Mouse (Mus musculus) myocyte (in vitro differentiated cells): Measurements from ENCODE around the gene Ndufa10.

Experiments used
- CEBPB ChIP-seq: IDR thresholded peaks from 2 replicates; pipeline ENCODE4 v1.6.1; 2011; ENCODE audit warnings: mild to moderate bottlenecking, moderate library complexity; ENCODE audit not compliant: poor library complexity, insufficient read depth, severe bottlenecking
- E2F4 ChIP-seq: IDR thresholded peaks from one replicate; pipeline ENCODE4 v1.6.1; 2011; ENCODE audit warnings: mild to moderate bottlenecking, control low read depth, moderate library complexity; ENCODE audit not compliant: insufficient read depth
- MAX ChIP-seq: IDR thresholded peaks from one replicate; pipeline ENCODE4 v1.6.1; 2011; ENCODE audit warnings: low read depth, mild to moderate bottlenecking, control low read depth
- MYOD1 ChIP-seq, 3 experiments: IDR thresholded peaks; one replicate each; pipeline ENCODE4 v1.6.1; 2011; ENCODE audit warnings: control low read depth in 2 of 3, low read depth in 2 of 3, mild to moderate bottlenecking in 2 of 3, moderate library complexity in 1 of 3; ENCODE audit not compliant: insufficient read length in 2 of 3, control insufficient read depth in 1 of 3
- MYOG ChIP-seq, 3 experiments: IDR thresholded peaks; one replicate each; pipeline ENCODE4 v1.6.1; 2011; ENCODE audit warnings: control low read depth in 2 of 3, low read depth in 2 of 3, mild to moderate bottlenecking in 2 of 3; ENCODE audit not compliant: insufficient read length in 2 of 3, control insufficient read depth in 1 of 3, insufficient read depth in 1 of 3
- POLR2A ChIP-seq: IDR thresholded peaks from one replicate; pipeline ENCODE4 v1.6.1; 2011; ENCODE audit warnings: low read depth, mild to moderate bottlenecking, control low read depth, moderate library complexity; ENCODE audit not compliant: insufficient read length
- POLR2AphosphoS2 ChIP-seq: IDR thresholded peaks from one replicate; pipeline ENCODE4 v1.6.1; 2011; ENCODE audit warnings: low read depth, control low read depth; ENCODE audit not compliant: insufficient read length
- SRF ChIP-seq: IDR thresholded peaks from one replicate; pipeline ENCODE4 v1.6.1; 2011; ENCODE audit warnings: low read depth; ENCODE audit not compliant: control insufficient read depth, insufficient read length
- TCF12 ChIP-seq: IDR thresholded peaks from one replicate; pipeline ENCODE4 v1.6.1; 2011; ENCODE audit warnings: mild to moderate bottlenecking, control low read depth; ENCODE audit not compliant: poor library complexity, insufficient read depth, severe bottlenecking
- USF1 ChIP-seq: IDR thresholded peaks from one replicate; pipeline ENCODE4 v1.6.1; 2011; ENCODE audit warnings: low read depth, mild to moderate bottlenecking, control low read depth, moderate library complexity

DNA sequence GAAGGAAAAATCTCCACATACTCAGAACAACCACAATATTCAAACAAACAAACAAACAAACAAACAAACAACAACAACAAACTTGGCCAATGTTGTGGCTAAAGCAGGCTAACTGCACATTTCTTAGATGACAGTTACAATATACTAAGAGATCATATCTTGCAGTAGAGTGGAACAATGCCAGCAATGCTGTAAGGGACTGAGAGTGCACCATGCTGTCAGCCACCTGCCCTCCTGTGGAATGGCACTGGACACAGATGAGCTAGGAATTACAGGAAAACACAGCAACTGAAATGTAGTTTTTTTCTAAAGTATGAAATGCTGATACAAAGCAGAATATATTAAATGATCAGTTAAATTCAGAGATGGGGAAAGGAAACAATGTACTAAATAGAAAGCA, 15.9 kb downstream of the Ndufa10 start:
- no peak for TF ChIP-seq MAX
- no peak for TF ChIP-seq POLR2A
- TF ChIP-seq TCF12: no peak
- no peak for TF ChIP-seq MYOD1 (IDR thresholded peaks at IDR 0.05; ENCODE audit: control insufficient read depth in 1 of 3, insufficient read length in 2 of 3, low read depth in 2 of 3)
- no peak for TF ChIP-seq USF1
- no peak for TF ChIP-seq POLR2AphosphoS2
- no peak for TF ChIP-seq MYOG (IDR thresholded peaks at IDR 0.05; ENCODE audit: control insufficient read depth in 1 of 3, insufficient read depth in 1 of 3, insufficient read length in 2 of 3, low read depth in 2 of 3)
- no peak for TF ChIP-seq CEBPB
- no peak for TF ChIP-seq SRF
- TF ChIP-seq E2F4: no peak
